Mouse (Mus musculus) heart, postnatal 10 days (tissue): ENCODE results near the gene Xxylt1. TPM values are rescaled to one million over a fixed set of nuclear protein-coding genes. Genes with fewer than 3 reads are reported as not detected.

ENCODE experiments used
- DNase-seq, 2 experiments: peaks; one replicate each; pipeline ENCODE4 v3.0.0; 2021
- intact Hi-C: fragments of 180-260 bp; cut with DNase I; formaldehyde crosslinking; loops from one replicate; pipeline ENCODE4 v1.15.1; 2025
- total RNA-seq, 2 experiments: library from RNA; stranded (reverse); gene quantifications; 2 replicates each; pipeline ENCODE4 v1.2.3; 2021

The Xxylt1 gene
- total RNA-seq, 2 experiments from 2014 or later, result 15.8 to 17.6 TPM

DNA sequence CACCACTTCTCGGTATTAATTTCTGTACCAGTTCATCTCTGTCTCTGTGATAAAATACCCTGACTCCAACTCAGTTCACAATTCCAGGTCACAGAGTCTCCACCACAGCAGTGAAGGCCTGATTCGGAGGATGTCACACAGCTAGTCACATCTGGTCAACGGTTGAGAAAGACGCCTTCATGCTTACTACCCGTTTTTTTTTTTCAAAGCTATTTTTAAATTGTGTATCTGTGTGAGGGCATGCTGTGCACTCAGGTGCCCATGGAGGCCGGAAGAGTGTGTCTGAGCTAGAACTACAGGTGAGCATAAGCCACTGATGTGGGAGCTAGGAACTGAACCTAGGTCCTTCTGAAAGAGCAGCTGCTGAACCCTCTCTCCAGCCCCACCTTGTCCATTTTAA is 16.4 kb downstream of the Xxylt1 start:
- no peak for DNase-seq
- intact Hi-C loops, result loop anchor here (10.0 kb wide), 1 partner anchor 270 kb away; no protein-coding TSS in a partner anchor

DNA sequence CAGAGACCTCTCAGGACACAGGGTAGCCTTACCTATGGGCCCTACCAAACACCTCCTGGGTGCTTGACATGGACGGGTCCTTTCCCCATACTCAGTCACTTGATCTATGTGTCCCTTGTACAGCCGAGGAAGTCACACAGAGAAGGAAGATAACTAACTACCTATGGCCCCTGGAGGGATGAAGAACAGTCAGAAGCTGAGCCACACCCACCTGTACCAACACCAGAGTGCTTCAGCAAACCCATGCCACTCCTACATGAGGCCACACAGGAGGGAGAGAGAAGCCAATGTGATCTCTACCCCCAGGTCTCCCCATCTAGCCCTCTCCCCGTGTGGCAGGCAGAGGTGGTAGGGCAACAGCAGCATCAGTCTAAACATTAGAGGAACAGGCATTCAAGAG is 18.3 kb downstream of the Xxylt1 start:
- intact Hi-C loops, result loop anchor here (10.0 kb wide), 1 partner anchor 268 kb away; no protein-coding TSS in a partner anchor

DNA sequence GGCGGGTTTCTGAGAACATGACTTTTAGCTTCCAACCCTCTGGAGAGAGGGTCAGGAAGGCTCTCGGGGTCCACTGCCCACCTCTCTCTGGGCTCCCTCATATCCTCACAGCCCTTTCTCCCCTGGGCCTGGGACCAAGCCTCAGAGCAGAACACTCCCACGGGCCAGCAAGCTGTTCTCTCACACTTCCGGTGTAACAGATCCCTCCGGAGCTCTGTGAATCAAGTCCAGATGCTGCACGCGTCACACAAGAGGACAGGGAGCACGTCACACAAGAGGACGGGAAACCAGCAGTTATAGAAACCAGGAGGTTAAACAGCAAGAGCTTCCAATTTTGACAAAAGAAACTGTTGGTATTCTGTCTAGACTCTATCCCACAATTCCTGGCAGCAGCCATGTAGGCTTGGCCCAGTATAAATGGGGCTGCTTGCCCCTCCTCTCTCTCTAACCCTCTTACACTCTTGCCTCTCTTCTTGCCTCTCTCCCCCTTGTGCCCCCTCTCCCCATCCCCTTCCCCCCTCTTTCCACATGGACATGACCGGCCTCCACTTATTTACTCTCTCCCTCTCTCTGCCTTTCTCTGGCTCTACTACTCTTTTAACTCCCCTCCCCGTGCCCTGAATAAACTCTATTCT is 19.9 kb downstream of the Xxylt1 start:
- intact Hi-C loops, result loop anchor here (10.0 kb wide), 1 partner anchor 267 kb away; no protein-coding TSS in a partner anchor
- peak; percentile 73 to 75 for DNase-seq

More for the DNA sequence above, 18.3 kb downstream of the Xxylt1 start:
- no peak for DNase-seq

DNA sequence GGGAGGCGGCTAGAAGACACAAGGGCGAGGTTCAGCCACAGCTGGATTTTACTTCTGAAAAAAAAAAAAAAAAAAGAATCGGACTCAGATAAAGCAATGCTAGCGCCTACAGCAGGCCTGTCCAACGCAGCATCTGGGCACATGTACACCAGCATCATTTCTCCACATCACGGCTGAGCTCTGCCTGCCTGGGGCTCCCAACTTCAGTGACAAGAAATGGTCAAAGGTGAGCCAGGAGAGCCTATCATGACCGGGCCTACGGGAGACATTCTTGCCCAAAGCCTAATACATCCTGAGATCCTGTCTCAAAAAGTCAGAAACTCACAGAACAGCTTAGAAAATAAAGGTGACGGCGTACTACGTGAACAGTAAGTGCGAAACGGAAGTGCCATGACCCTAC is 20.5 kb downstream of the Xxylt1 start:
- no peak for DNase-seq
- intact Hi-C loops, result loop anchor here (10.0 kb wide), 1 partner anchor 266 kb away; no protein-coding TSS in a partner anchor

DNA sequence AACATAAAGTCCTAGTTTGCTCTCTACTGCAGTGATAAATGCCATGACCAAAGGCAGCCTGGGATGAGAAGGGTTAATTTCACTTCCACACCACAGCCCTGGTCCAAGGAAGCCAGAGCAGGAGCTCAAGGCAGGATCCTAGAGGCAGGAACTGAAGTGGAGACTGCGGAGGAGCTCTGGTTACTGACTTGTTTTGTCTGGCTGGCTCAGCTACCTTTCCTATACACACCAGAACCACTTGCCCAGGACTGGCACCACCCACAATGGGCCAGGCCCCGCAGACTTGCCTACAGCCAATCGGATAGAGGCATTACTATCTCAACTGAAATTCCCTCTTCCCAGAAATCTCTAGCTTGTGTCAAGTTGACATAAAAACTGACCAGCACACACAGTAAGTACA is 21.0 kb downstream of the Xxylt1 start:
- intact Hi-C loops, result loop anchor here (10.0 kb wide), 1 partner anchor 265 kb away; no protein-coding TSS in a partner anchor
- DNase-seq, result no peak

DNA sequence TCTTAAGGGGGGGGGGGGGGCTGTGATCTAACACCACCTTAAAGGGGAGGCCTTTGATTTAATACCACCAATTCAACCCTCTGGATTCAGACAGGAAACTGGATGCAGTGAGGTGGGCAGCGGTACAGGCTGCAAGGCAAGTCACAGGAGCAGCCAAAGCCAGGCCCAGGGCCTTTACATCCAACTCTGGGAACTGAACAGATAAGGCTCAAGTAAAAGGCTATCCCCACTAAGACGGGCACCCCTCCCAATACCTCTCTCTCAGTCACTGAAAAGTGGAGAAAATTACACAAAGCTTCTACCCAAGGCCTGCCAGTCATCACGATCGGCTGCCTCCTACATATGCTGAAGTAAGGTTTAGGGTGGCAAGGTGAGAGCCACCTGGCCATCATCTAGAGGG is 21.5 kb downstream of the Xxylt1 start:
- intact Hi-C loops, result loop anchor here (10.0 kb wide), 1 partner anchor 265 kb away; no protein-coding TSS in a partner anchor
- DNase-seq, result no peak

DNA sequence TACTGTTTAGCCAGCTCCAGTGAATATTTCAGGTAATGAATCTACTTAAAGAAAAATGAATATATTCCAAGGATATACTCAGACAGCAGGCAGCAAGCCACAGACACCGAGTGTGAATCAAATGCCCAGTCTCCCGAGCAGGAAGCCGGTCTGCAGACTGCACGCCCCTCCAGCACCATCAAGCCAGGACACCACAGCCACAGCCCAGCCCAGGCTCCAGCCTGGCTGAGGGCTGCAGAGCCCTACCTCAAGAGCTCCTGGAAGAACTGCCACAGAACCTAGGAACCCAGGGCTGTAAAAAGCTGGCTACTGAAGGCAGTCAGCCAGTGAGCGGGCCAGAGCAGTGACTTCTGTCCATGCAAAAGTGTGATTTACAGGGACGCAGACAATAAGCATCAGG is 28.4 kb downstream of the Xxylt1 start:
- no peak for DNase-seq
- intact Hi-C loops, result no loop called here

DNA sequence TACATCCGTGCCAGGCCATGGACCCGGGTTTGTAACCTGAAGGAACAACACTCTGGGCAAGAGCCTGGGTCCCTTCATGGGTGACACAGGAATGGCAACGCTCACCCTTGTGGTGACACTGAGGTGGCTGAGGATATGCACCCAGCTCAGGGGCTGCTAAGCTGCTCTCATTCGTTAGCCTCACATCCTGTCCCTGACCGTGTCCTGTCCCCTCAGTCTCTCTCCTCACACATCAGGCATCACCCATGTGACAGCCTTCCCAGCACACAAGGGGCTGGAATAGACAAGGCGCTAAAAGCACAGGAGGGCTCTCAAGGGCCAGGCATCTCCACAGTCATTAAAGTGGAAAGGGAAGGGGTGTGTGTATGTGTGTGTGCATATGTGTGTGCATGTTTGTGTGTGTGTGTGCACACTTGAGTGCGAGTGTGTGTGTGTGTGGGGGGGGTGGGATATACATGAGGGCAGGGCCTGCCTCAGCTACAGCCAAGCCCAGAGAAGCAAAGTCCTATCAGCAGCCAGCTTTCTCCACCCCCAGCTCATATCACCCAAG is 29.0 kb downstream of the Xxylt1 start:
- DNase-seq, result no peak
- intact Hi-C loops, result no loop called here

DNA sequence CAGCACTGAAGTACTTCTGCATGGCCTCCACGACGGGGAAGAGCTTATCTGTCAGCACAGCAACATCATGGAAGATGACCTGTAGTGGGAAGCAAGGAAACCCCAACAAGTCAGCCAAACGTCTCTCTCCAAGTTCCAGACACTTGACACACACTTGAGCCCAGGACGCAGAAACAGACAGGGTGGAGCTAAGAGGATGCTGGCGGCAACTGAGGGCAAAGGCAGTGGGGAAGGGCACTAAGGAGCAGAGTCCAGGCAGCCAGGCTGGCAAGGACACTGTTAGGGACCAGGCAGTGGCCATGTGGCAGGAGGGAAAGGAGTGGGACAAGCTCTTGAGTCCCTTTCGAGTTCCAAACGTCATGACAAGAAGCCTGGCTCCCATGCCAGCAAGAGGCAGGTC is 30.5 kb downstream of the Xxylt1 start:
- no peak for DNase-seq
- intact Hi-C loops, result no loop called here

DNA sequence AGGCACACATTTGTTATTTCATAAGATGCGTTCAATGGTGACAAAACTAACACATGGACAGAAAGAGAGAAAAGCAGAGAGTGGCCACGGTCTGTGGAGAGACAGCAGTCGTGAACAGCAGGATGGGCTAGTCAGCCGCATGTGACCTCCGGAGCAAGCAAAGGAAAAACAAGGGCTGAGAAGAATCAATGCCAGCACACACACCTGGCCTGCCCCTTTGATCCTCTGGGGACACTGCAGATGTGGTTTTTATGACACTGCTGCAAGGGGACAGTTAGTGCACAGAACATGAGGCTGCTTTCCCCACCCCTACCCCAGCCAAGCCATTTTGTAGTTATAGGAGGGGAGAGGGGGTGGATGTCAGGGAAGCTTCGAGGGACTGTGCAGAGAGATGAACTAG is 33.0 kb downstream of the Xxylt1 start:
- intact Hi-C loops, result no loop called here

DNA sequence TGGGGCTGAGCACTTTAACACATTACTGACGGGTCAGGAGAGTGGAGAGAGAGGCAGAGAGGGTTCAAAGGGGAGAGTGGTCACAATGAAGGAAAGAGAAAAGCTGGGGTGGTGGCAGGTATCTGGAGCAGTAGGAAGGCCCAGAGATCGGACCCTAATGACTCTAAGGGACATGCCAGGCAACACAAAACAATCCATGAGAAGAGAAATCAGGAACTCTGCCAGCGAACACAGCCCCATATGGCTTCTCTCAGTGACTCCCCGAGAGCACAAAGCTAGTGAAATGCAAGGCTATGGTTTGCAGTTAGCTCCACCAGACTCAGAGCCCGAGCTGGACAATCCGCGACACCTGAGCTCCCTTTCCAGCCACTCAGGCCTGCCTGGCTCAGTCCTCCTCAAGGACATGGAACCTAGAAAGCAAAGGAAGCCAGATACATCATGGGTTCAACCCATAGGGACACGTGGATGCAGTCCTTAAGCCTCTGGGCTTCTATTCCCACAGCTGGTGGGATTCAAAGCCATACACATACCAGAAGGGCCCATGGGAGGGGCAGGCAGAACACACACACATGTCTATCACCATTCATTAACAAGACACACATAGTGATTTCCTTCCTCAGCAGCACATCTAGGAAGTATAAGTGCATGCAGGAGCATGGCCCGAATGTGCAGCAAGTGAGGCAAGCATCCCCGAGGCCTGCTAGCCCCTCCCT is 33.9 kb downstream of the Xxylt1 start:
- no peak for DNase-seq
- intact Hi-C loops, result no loop called here

More for the DNA sequence above, 33.0 kb downstream of the Xxylt1 start:
- no peak for DNase-seq

DNA sequence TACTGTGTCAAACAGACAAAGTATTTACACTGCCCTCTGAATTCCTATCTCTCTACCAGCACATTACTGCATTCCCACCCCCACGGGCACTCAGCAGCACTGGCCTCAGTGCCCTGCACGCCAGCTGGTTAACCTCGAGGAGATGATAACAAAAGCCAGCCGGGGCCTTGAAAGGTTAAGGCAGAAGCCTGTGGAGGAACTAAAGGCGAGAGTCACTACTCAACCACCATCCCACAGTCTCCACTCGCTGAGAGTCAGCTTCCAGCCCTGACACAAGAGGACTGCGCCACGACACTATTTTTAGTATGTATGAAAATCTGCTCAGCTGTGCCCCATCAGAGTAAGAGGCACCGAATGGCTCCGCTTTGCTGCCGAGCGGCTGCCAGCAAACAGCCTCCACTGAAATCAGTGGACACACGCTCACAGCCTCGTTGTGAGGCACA is 35.0 kb downstream of the Xxylt1 start:
- intact Hi-C loops, result no loop called here
- peak; percentile 43 to 48 for DNase-seq

DNA sequence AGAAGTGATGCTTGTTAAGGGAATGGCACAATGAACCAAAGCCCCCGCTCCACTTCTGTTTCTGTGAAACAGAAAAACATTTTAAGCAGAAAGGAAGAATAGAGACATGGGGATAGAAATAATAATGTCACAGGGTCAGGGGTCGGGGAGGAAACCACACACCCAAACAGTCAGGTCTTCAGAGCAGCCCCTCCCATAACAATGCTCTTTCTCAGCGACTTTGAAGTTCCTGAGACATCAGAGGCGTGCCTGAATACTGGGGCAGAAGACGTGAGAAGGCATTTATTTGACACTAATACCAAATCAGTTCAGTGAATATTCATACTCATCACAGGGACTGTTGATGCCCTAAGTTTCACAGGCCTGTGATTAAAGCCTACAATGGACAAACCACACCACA is 36.0 kb downstream of the Xxylt1 start:
- intact Hi-C loops, result no loop called here
- no peak for DNase-seq

DNA sequence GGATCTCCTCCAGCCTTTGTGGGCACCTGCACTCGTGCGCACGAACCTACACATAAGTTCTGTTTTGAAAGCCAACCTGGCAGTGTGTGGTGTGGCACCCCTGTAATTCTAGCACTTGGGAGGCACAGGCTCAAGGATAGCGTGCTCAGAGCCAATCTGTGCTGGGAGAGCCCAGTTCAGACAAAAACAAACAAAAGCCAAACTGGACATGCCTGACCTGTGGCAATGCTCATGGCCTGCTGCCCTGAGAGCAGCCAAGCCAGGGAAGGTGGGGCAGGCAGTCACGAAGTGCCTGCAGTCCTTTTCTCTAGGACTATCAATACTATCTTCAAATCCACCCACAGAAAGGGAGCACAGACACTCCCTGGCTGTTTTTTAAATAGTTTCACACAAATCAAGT is 38.1 kb downstream of the Xxylt1 start:
- intact Hi-C loops, result no loop called here
- DNase-seq, result no peak

DNA sequence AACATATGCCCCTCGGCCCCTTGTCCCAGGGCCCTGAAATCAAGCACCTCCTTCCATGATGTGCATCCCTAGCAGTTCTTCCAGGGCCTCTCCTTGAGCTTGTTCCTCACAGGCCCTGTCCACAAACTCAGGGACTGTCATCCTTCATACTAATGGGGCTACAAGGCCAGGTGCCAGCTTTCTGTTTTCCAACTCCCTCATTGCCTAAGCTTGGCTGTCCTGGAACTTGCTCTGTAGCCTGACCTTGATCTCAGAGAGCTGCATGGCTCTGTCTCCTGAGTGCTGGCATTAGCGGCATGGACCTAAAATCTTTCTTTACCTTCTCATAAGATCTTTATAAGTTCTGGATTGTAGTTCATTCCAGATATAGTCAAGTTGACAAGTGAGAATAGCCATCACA is 39.7 kb downstream of the Xxylt1 start:
- no peak for DNase-seq
- intact Hi-C loops, result no loop called here

DNA sequence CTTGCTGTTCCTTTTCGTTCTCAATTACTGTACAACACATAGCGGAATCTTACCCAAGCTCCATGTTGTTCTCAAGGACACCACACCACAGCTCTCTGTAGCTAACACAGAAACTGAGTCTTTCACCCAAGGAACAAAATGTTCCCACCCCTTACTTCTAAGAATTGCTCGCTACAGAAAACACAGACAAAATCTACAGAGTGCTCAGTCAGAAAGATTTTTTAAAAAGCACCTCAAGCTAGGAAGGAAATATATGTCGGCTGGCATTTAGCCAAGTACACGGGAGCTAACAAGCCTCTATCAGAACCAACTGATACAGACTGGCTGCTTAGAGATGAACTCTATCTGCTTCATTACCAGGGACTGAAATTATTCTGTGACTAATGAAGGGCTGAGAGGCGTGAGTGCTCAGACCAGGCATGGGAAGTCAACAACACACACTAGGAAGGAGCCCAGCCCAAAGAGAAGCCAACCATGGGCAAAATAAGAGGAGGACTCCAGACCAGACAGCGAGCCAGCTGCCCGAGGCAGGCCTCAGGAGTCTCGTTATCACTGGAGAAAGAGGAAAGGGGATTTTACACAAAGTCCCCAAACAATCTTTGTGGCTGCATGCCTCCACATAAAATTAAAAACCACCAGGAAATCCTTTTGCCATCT is 41.3 kb downstream of the Xxylt1 start:
- DNase-seq, result no peak
- intact Hi-C loops, result no loop called here

DNA sequence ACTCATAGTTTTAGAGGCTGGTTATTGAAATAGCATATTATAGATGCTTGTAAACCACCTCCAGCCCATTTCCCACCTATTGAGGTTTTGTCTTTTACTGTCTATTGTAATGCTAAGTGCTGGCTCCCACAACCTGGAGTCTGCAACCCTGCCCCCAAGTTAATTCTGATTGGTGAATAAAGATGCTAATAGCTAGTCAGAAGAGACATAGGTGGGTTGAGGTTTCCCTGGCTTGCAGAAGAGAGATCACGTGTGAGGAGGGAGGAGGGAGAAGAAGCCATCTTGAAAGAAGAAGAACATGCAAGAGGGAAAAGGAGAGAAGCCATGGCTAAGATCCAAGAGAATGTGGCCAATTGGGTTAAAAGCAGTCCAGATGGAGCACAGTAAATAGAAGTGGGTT is 43.8 kb downstream of the Xxylt1 start:
- intact Hi-C loops, result no loop called here
- DNase-seq, result no peak

DNA sequence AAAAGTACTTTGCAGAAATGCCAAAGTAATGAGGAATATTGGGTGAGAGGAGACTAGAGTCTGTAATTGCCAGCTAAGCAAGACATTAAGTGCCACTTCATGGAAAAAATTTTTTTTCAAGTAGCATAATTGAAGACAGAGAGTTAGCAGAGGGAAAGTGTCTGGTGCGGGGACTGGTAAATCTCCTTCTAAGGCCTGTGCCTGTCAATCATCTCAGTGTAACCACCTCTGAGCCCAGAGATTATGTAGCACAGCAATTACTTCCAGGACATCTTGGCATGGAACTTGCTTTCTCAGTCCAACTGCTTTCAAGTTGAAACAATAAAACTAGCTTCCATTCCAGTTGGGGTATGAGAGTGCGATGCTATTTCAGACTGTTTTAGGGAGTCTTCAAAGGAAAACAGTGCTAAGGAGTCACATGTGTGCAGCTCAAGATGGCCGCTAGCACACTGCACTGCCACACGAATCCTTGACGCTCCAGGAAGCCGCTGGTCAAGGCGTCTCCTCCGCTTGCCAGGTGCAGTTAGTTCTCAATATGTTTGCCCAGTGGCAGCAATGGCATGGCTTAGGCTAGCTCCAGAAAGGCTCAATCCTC is 45.5 kb downstream of the Xxylt1 start:
- intact Hi-C loops, result no loop called here
- no peak for DNase-seq

DNA sequence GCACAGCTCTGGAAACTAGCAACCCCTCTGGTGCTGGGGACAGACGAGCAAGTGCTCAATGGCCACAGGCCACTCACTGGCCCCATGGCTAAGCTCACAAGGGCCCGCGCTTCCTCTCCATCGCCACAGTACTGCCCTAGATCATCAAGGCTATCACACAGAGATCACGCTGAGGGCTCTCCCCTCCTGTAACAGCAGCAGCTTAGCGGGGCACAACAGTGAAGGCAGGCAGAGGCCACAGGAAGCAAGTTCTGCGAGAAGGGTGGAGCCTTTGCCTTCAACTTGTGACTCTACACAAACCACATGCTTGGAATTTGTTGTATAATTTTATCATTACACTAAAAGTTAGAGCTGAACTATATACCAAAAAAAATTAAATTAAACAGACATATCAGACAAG is 46.0 kb downstream of the Xxylt1 start:
- no peak for DNase-seq
- intact Hi-C loops, result no loop called here

DNA sequence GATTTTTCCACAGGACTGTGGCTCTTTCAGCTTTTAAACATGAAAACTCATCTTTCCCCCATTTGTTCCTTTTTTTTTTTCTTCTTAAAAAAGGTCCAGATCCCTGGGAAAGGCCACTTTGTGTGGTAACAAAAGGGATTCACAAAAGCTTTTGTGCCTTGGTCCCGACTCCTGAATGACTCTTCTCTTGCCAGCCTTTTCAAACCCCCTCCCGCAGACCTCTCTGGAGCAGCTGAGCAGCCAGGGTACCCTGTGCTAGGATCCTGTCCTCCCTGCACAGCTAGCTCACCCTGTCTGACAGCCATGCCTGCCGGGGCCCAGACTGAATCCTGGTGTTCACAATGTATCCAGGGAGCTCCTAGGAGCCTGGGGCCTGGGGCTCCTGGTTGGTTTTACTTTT is 47.2 kb downstream of the Xxylt1 start:
- intact Hi-C loops, result no loop called here
- DNase-seq, result no peak
